Mouse (Mus musculus) cortical plate, adult 2 months (tissue): Measurements from ENCODE around the gene Tomm20l.

Experiments
- CTCF ChIP-seq: fragments of 200-500 bp; IDR thresholded peaks from 2 replicates; pipeline ENCODE4 v1.5.1; 2011; ENCODE audit warnings: mild to moderate bottlenecking, control low read depth, low read length; ENCODE audit not compliant: insufficient read depth; ENCODE audit errors: extremely low read depth
- POLR2A ChIP-seq: fragments of 200-500 bp; IDR thresholded peaks from 2 replicates; pipeline ENCODE4 v1.6.1; 2011; ENCODE audit warnings: mild to moderate bottlenecking, low read length, control low read depth; ENCODE audit not compliant: insufficient read depth; ENCODE audit errors: extremely low read depth

GRCm38 (mm10) chr12:71149456-71149855, 38.2 kb downstream of the Tomm20l start:
- TF ChIP-seq CTCF, result no peak
- no peak for TF ChIP-seq POLR2A
